Mouse (Mus musculus): ENCODE data around the gene Krtap19-4. TPM values are rescaled to one million over a fixed set of nuclear protein-coding genes. Genes with fewer than 3 reads are reported as not detected.

The Krtap19-4 gene
- polyA plus RNA-seq (2015; fragmentation: Nextera tagmentation; extraction: Ambion mirVana) = not detected in 2 replicates

GRCm38 (mm10) chr16:88884989-88885388 lies at the start of gene Krtap19-4:
Krtap19-4 (minus strand) TSS chr16:88885089.
- no peak within 1 kb of the TSS for H3K9ac ChIP-seq
- no peak within 1 kb of the TSS for H3K4me3 ChIP-seq
- no peak for ATAC-seq (ENCODE audit: low read depth)

GRCm38 (mm10) chr16:88932165-88932564 lies 47.3 kb upstream of the Krtap19-4 start, which contains the start of gene Krtap19-9b:
Krtap19-9b (minus strand) TSS chr16:88932265.
- Histone ChIP-seq H3K9me3 (no peaks in the 10 kb centered on the region), H3K27ac (replicated peaks) (no peak within 1 kb of the TSS), H3K4me2 (no peak within 1 kb of the TSS), H3K9ac (no peak within 1 kb of the TSS), H3K27me3 (no peaks in the 10 kb centered on the region), H3K4me3 (no peak within 1 kb of the TSS), H3K36me3 (no peaks in the 10 kb centered on the region), H3K4me1 (replicated peaks) (no peaks in the 10 kb centered on the region)
- ATAC-seq (ENCODE audit: low read depth) = no peak
- WGBS = 93% methylated on average over 3 of the region's 3 CpGs

More at GRCm38 (mm10) chr16:88884989-88885388, at the start of gene Krtap19-4:
- H3K27ac ChIP-seq (replicated peaks) = no peak within 1 kb of the TSS
- H3K9me3 ChIP-seq = no peaks in the 10 kb centered on the region
- no peaks in the 10 kb centered on the region for H3K4me1 ChIP-seq (replicated peaks)
- no peak within 1 kb of the TSS for H3K4me2 ChIP-seq
- 92% methylated on average over 5 of the region's 5 CpGs for WGBS
- no peaks in the 10 kb centered on the region for H3K36me3 ChIP-seq
- H3K27me3 ChIP-seq = no peaks in the 10 kb centered on the region

- no peaks in the 10 kb centered on the region for H3K36me3 ChIP-seq
- no peaks in the 10 kb centered on the region for H3K4me1 ChIP-seq (replicated peaks)
- H3K9ac ChIP-seq = no peak within 1 kb of the TSS
- no peaks in the 10 kb centered on the region for H3K9me3 ChIP-seq
- H3K4me3 ChIP-seq = no peak within 1 kb of the TSS
- H3K27me3 ChIP-seq = no peaks in the 10 kb centered on the region
- no peak within 1 kb of the TSS for H3K4me2 ChIP-seq
- no peak for ATAC-seq (ENCODE audit: low read depth)
- WGBS = 92% methylated on average over 6 of the region's 6 CpGs
- no peak within 1 kb of the TSS for H3K27ac ChIP-seq (replicated peaks)
These were observed 11.5 kb upstream of the Krtap19-4 start, which contains the start of gene Krtap19-5 for GRCm38 (mm10) chr16:88896357-88896756. Krtap19-5 (minus strand) TSS chr16:88896457.

GRCm38 (mm10) chr16:88886870-88887269 lies 2.0 kb upstream of the Krtap19-4 start:
- ATAC-seq (ENCODE audit: low read depth) = no peak
- H3K4me3 ChIP-seq = no peak overlapping the region
- no peaks in the 10 kb centered on the region for H3K4me1 ChIP-seq (replicated peaks)
- no peaks in the 10 kb centered on the region for H3K9me3 ChIP-seq
- H3K9ac ChIP-seq = no peak overlapping the region
- H3K36me3 ChIP-seq = no peaks in the 10 kb centered on the region
- no peaks in the 10 kb centered on the region for H3K27me3 ChIP-seq
- 91% methylated on average over 6 of the region's 6 CpGs for WGBS
- H3K4me2 ChIP-seq = no peak overlapping the region
- no peak overlapping the region for H3K27ac ChIP-seq (replicated peaks)

GRCm38 (mm10) chr16:88877938-88878337 lies 7.0 kb downstream of the Krtap19-4 start, which contains the start of gene Krtap19-3:
Krtap19-3 (minus strand) TSS chr16:88878038.
- no peak for ATAC-seq (ENCODE audit: low read depth)
- WGBS = 88% methylated on average over 2 of the region's 2 CpGs
- H3K36me3 ChIP-seq = no peaks in the 10 kb centered on the region
- no peaks in the 10 kb centered on the region for H3K4me1 ChIP-seq (replicated peaks)
- H3K9me3 ChIP-seq = no peaks in the 10 kb centered on the region
- H3K27me3 ChIP-seq = no peaks in the 10 kb centered on the region
- no peak within 1 kb of the TSS for H3K27ac ChIP-seq (replicated peaks)
- H3K4me3 ChIP-seq = no peak within 1 kb of the TSS
- H3K4me2 ChIP-seq = no peak within 1 kb of the TSS
- no peak within 1 kb of the TSS for H3K9ac ChIP-seq

- H3K4me1 ChIP-seq (replicated peaks) = no peaks in the 10 kb centered on the region
- H3K4me2 ChIP-seq = no peak within 1 kb of the TSS
- no peaks in the 10 kb centered on the region for H3K36me3 ChIP-seq
- no peak within 1 kb of the TSS for H3K4me3 ChIP-seq
- H3K9ac ChIP-seq = no peak within 1 kb of the TSS
- no peak within 1 kb of the TSS for H3K27ac ChIP-seq (replicated peaks)
- ATAC-seq (ENCODE audit: low read depth) = no peak
- H3K9me3 ChIP-seq = no peaks in the 10 kb centered on the region
- H3K27me3 ChIP-seq = no peaks in the 10 kb centered on the region
- WGBS = 95% methylated on average over 3 of the region's 3 CpGs
These were observed 10.7 kb downstream of the Krtap19-4 start, which contains the start of gene Krtap19-2 for GRCm38 (mm10) chr16:88874169-88874568. Krtap19-2 (minus strand) TSS chr16:88874269.

- Histone ChIP-seq H3K4me1 (replicated peaks) (no peaks in the 10 kb centered on the region), H3K27ac (replicated peaks) (no peak within 1 kb of the TSS), H3K36me3 (no peaks in the 10 kb centered on the region), H3K9me3 (no peaks in the 10 kb centered on the region), H3K4me3 (no peak within 1 kb of the TSS), H3K4me2 (no peak within 1 kb of the TSS), H3K9ac (no peak within 1 kb of the TSS), H3K27me3 (no peaks in the 10 kb centered on the region)
- no peak for ATAC-seq (ENCODE audit: low read depth)
- WGBS = 89% methylated on average over 6 of the region's 6 CpGs
These were observed 15.6 kb downstream of the Krtap19-4 start, which contains the start of gene Krtap19-1 for GRCm38 (mm10) chr16:88869311-88869710. Krtap19-1 (minus strand) TSS chr16:88869411.

- WGBS = 66% methylated on average over 4 of the region's 4 CpGs
- H3K9me3 ChIP-seq = no peaks in the 10 kb centered on the region
These were observed 19.9 kb downstream of the Krtap19-4 start for GRCm38 (mm10) chr16:88864887-88865407.

GRCm38 (mm10) chr16:88851450-88851849 lies 33.4 kb downstream of the Krtap19-4 start:
- Histone ChIP-seq H3K36me3 (no peaks in the 10 kb centered on the region), H3K9ac (no peak overlapping the region), H3K4me1 (replicated peaks) (no peaks in the 10 kb centered on the region), H3K4me2 (no peak overlapping the region), H3K4me3 (no peak overlapping the region), H3K27ac (replicated peaks) (no peak overlapping the region), H3K9me3 (no peaks in the 10 kb centered on the region), H3K27me3 (no peaks in the 10 kb centered on the region)
- no peak for ATAC-seq (ENCODE audit: low read depth)
- 11% methylated on average over 5 of the region's 5 CpGs for WGBS

More at GRCm38 (mm10) chr16:88864887-88865407, 19.9 kb downstream of the Krtap19-4 start:
- H3K27ac ChIP-seq (replicated peaks) = no peak overlapping the region
- H3K4me3 ChIP-seq = no peak overlapping the region
- H3K9ac ChIP-seq = no peak overlapping the region
- H3K4me1 ChIP-seq (replicated peaks) = no peaks in the 10 kb centered on the region
- no peak overlapping the region for H3K4me2 ChIP-seq
- 0 out of 2 replicates have a peak, but pooled peaks have one; percentile 19 for ATAC-seq (ENCODE audit: low read depth)
- H3K36me3 ChIP-seq = no peaks in the 10 kb centered on the region
- no peaks in the 10 kb centered on the region for H3K27me3 ChIP-seq

- H3K4me3 ChIP-seq = no peak overlapping the region
- no peaks in the 10 kb centered on the region for H3K27me3 ChIP-seq
- H3K9ac ChIP-seq = no peak overlapping the region
- no peak overlapping the region for H3K27ac ChIP-seq (replicated peaks)
- no peaks in the 10 kb centered on the region for H3K9me3 ChIP-seq
- WGBS = 88% methylated on average over 4 of the region's 4 CpGs
- H3K36me3 ChIP-seq = no peaks in the 10 kb centered on the region
- no peak for ATAC-seq (ENCODE audit: low read depth)
- H3K4me2 ChIP-seq = no peak overlapping the region
- H3K4me1 ChIP-seq (replicated peaks) = no peaks in the 10 kb centered on the region
These were observed 36.3 kb downstream of the Krtap19-4 start for GRCm38 (mm10) chr16:88848558-88848957.

GRCm38 (mm10) chr16:88847363-88847762 lies 37.5 kb downstream of the Krtap19-4 start:
- H3K9ac ChIP-seq = no peak overlapping the region
- WGBS = 100% methylated on average over 1 of the region's 1 CpGs
- H3K4me2 ChIP-seq = no peak overlapping the region
- H3K27ac ChIP-seq (replicated peaks) = no peak overlapping the region
- H3K27me3 ChIP-seq = no peaks in the 10 kb centered on the region
- ATAC-seq (ENCODE audit: low read depth) = no peak
- no peak overlapping the region for H3K4me3 ChIP-seq
- H3K36me3 ChIP-seq = no peaks in the 10 kb centered on the region
- no peaks in the 10 kb centered on the region for H3K4me1 ChIP-seq (replicated peaks)
- no peaks in the 10 kb centered on the region for H3K9me3 ChIP-seq
